Mouse (Mus musculus): ENCODE data around the gene Cln3.

Cln3 gene

DNA sequence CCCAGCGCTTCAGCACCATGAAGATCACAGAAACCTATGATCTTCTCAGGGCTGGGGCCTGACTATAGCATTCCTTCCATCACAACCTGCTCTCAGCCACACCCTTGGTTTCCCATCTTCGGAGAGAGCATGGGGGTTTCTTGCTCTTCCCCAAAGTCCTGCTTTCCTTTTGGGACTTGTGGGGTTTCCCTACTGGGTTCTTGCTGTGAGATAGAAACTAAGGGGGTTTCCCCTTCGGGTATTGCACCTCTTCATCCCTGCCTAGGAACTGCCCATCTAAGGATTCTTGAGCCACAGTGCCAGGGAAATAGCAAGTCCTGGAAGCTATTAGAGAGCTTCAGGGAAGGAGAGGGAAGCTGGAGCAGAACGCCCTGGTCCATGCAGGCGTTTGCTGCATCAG, 10.3 kb upstream of the Cln3 start:
- DNase-seq (ENCODE audit: low read depth, low spot score) = no peak

GRCm38 (mm10) chr7:126594862-126595561, 9.4 kb upstream of the Cln3 start, which contains the start of gene Il27:
Gene Il27, minus strand, starts transcription at chr7:126594941.
- DNase-seq (ENCODE audit: low read depth, low spot score) = no peak

DNA sequence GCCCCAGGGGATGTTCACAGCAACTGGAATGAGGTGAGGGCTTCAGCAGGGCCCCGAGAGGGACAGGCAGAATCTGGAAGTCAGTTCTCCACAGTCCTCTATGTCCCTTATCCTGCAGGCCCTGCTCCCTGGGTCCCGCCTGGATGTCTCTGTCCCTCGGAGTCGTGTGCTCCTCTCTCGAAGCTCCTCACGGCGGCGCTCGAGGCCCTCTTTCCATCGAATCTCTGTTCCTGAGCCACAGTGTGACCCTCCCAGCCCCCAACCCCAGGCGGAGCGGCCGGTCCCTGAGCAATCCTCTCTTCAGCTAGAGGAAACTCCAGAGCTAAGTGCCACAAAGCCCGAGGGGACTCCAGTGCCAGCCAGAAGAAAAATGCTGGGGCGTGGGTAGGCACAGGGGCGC, 2.2 kb upstream of the Cln3 start:
- peak; percentile 48 for DNase-seq (ENCODE audit: low read depth, low spot score)

- DNase-seq (ENCODE audit: low read depth, low spot score) = no peak
These were observed 1.2 kb upstream of the Cln3 start for GRCm38 (mm10) chr7:126586839-126587238.

DNA sequence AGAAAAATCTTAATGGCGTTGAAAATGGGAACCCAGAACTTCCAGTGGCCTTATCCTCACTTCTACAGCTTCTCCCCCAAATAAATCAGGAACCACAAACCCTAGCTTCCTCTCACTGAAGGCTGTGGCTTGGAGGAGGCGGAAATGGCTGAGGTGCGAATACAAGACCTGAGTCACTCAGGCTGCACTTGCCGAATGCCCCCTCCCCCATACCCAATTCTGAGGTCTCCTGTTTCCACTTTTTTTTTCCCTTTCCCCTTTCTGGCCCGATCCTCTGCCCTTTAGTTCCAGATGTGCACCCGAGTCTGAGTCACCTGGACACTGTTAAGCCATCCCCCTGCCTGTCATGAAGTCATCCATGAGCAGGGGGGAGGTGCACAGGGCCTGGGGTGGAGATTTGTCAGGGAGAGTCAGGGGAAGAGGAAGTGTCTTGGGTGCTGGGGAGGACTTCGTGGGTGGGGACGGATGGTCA, 1.1 kb downstream of the Cln3 start, which contains the start of gene Apobr:
Gene Apobr, plus strand, starts transcription at position 437 of the 472 bp plus-strand sequence.
- DNase-seq (ENCODE audit: low read depth, low spot score) = no peak

- no peak for DNase-seq (ENCODE audit: low read depth, low spot score)
These were observed 1.9 kb downstream of the Cln3 start for GRCm38 (mm10) chr7:126583761-126584160.

DNA sequence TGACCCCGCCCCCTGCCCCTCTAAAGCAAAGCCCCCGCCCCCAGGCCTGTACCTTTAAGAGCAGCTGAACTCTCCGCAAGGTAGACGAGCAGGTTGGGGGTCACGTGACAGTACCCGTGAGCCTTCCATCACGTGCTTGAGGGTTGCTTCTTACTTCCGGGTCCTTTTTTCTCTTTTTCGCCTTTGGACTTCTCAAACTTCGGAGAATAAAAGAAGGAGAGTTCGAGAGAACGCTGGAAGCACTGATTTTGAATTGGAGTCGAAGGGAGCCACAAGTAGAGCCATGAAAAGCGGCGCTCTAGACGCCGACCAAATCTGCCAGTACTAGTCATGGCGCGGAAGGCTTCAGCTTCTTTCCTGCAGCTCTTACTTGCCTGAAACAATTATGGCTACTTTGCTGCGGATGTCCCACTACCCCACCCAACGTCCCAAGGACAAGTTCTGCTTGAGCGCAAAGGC, 2.3 kb downstream of the Cln3 start:
- DNase-seq (ENCODE audit: low read depth, low spot score) = peak; percentile 82

DNA sequence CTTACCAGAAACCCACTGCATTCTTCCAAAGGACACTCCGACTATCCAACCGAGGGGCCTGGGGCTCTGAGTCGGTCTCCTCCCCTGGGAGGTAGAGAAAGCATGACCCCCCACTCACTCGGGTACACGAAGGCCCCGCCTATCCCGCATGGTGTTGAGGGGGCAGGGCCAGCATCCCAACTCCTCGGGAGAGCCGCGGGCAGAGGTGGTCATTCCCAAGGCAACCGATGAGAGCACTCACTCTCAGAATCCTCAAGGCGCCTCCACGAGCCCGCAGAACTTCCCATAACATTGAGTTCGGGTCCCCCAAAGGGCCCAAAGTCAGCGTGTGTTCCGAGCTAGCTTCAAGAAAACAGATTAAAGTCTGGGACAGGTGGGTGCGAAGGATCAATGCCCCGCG, 2.9 kb downstream of the Cln3 start:
- DNase-seq (ENCODE audit: low read depth, low spot score) = no peak

- DNase-seq (ENCODE audit: low read depth, low spot score) = no peak
These were observed 4.0 kb downstream of the Cln3 start for GRCm38 (mm10) chr7:126581661-126582060.

DNA sequence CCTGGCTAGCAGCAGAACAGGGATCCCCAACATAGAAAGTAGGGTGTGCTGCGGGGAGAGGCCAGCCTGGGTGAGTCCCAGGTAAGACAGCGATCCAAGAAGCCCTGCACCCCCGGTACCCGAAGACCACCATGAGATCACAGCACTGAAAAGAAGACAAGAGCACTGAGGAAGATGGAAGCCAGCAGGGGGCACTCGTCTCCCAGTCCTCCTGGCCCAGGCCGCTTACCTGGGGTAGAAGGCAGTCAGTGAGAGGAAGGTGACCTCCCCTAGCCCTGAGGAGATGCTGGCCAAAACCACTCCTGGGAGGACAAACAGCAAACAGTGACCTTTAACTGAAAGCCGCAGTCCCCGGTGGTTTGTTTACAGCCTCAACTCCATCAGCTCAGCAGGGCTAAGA, 6.4 kb downstream of the Cln3 start:
- peak; percentile 41 for DNase-seq (ENCODE audit: low read depth, low spot score)

DNA sequence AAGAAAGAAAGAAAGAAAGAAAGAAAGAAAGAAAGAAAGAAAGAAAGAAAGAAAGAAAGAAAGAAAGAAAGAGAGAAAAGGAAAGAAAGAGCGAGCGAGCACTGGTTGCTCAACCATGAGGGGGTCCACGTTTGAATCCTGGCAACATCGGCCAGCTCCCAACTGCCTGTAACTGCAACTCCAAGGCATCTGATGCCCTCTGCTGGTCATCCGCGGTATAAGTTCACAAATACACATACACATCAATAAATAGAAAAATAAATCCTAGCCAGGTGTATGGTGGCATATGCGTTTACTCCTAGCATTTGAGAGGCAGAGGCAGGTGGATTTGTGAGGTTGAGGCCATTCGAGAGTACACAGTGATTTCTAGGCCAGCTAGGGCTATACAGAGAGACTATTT, 8.7 kb downstream of the Cln3 start:
- peak; percentile 38 for DNase-seq (ENCODE audit: low read depth, low spot score)

- DNase-seq (ENCODE audit: low read depth, low spot score) = peak; percentile 89
These were observed 19.4 kb downstream of the Cln3 start, which contains the start of gene Eif3c for GRCm38 (mm10) chr7:126566094-126566765. Gene Eif3c, minus strand, starts transcription at chr7:126566411.

GRCm38 (mm10) chr7:126565693-126566092, 19.9 kb downstream of the Cln3 start:
- no peak for DNase-seq (ENCODE audit: low read depth, low spot score)

DNA sequence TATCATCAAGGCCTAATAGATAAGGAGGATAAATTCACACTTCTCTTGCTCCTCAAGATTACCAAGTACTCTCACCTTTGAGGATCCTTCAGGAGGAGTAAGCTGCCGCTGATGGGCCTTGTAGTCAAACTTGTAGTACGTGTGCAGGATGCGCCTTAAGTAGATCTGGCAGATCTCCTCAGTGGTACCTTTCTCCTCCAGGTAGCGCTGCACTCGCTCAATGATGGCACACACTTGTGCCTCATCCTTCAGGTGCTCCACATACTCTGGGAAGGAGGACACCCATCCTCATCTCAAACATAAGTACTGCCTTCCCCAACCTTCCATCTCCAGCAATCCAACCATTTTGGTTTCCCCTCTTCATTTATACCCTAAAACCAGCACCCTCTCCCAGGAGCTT, 29.0 kb downstream of the Cln3 start:
- no peak for DNase-seq (ENCODE audit: low read depth, low spot score)

DNA sequence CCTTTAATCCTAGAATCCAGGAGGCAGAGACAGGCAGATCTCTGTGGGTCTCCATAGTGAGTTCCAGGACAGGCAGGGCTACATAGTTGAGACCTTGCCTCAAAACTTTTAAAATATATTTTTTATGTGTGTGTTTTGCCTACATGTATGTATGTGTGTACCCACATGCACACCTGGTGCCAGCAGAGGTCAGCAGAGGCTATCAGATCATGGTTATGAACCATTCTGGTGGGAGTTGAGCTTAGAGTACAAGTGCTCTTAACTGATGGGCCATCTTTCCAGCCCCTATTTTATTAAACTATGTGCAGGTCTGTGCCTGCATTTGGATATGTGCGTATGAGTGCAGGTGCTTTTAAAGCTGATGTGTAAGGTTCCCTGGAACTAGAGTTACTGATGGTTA, 30.8 kb downstream of the Cln3 start:
- DNase-seq (ENCODE audit: low read depth, low spot score) = no peak

DNA sequence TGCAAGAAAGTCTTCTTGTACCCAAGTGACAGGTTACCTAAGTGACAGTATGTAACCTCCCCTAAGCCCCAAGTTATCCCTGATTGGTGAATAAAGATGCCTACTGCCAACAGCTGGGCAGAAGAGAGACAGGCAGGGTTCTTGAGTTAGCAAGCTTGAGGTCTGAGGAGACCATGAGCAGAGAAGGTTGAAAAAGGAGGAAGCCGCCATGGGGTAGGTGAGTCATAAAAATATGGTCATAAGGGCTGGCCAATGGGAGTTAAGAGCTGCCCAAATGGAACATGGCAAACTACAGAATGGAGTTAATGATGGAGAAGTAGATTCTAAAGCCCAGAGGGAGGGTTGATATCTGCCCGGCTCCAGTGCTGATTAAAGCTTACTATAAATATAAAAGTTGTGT, 40.0 kb downstream of the Cln3 start:
- no peak for DNase-seq (ENCODE audit: low read depth, low spot score)

DNA sequence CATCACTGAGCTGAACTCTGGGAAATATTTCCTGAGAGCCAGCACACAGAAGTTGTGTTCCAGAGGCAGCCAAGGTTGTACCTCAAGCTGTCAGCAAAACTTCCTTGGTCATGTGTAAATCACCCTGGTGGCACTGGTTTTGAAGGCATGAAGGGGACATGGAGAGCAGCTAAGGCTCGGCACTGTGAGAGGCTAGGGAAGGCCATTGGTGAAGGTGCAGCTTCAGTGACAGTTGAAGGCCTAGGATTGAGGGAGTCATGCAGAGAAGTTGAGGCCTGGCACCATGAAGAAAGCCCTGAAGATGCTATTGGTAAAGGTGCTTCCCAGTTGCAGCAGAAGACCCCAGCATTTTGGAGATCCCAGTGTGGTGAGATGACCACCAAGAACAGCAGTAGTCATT, 44.0 kb downstream of the Cln3 start:
- no peak for DNase-seq (ENCODE audit: low read depth, low spot score)

GRCm38 (mm10) chr7:126537820-126538585, 47.6 kb downstream of the Cln3 start:
- DNase-seq (ENCODE audit: low read depth, low spot score) = no peak

- DNase-seq (ENCODE audit: low read depth, low spot score) = no peak
These were observed 49.2 kb downstream of the Cln3 start for GRCm38 (mm10) chr7:126536466-126536865.

GRCm38 (mm10) chr7:126535766-126536165, 49.9 kb downstream of the Cln3 start:
- DNase-seq (ENCODE audit: low read depth, low spot score) = no peak

GRCm38 (mm10) chr7:126533434-126533833, 52.2 kb downstream of the Cln3 start:
- DNase-seq (ENCODE audit: low read depth, low spot score) = no peak

GRCm38 (mm10) chr7:126528166-126528577, 57.4 kb downstream of the Cln3 start:
- DNase-seq (ENCODE audit: low read depth, low spot score) = peak; percentile 38

Data from retina, postnatal 7 days (tissue).